Mouse (Mus musculus) cerebellum, adult 2 months (tissue): ENCODE measurements around the gene Rnf26.

Experiments
- CTCF ChIP-seq: fragments of 200-500 bp; IDR thresholded peaks from 2 replicates; pipeline ENCODE4 v1.5.1; 2011; ENCODE audit warnings: low read depth, mild to moderate bottlenecking, control low read depth, low read length, moderate library complexity, borderline replicate concordance; ENCODE audit not compliant: insufficient read depth
- POLR2A ChIP-seq: fragments of 200-500 bp; IDR thresholded peaks from 2 replicates; pipeline ENCODE4 v1.6.1; 2011; ENCODE audit warnings: low read length, control low read depth, borderline replicate concordance; ENCODE audit not compliant: insufficient read depth

DNA sequence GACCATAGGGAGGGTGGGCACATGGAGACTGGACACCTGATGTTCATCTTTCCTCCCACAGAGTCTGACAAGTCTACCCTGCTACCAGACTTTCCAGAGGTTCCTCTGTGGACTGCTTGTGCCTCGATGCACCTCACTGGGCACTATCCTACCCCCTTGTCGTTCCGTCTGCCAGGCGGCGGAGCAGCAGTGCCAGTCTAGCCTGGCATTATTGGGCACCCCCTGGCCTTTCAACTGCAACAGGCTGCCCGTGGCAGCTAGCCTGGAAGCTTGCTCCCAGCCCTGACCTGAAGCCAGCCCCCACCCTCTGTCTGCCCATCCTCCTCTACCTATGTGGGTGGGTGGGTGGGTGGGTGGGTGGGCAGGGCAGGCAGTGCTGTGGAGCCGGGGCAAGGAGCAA is 7.1 kb downstream of the Rnf26 start:
- TF ChIP-seq POLR2A, result no peak
- TF ChIP-seq CTCF, result no peak
